Mouse (Mus musculus): ENCODE measurements at regions not wholly inside any gene's neighbourhood (a gene's known extent, or its start where the extent isn't known, plus 50 kb on each side); places are given as distances from the start of the nearest gene placed in this dataset.

- peak; percentile 10 for DNase-seq (ENCODE audit: low spot score)
Measured at GRCm38 (mm10) chr15:62350862-62351757, 1428.3 kb upstream of the A1bg start.

- no peak for DNase-seq (ENCODE audit: low spot score)
Measured at GRCm38 (mm10) chr15:62349981-62350380, 1427.2 kb upstream of the A1bg start.

- DNase-seq (ENCODE audit: low spot score), result no peak
Measured at GRCm38 (mm10) chr15:62348956-62349355, 1426.1 kb upstream of the A1bg start.

GRCm38 (mm10) chr15:62347697-62348096, 1424.9 kb upstream of the A1bg start:
- no peak for DNase-seq (ENCODE audit: low spot score)

- no peak for DNase-seq (ENCODE audit: low spot score)
Measured at GRCm38 (mm10) chr15:62345893-62346292, 1423.1 kb upstream of the A1bg start.

GRCm38 (mm10) chr15:62336454-62337284, 1413.9 kb upstream of the A1bg start:
- no peak for DNase-seq (ENCODE audit: low spot score)

- DNase-seq (ENCODE audit: low spot score), result no peak
Measured at GRCm38 (mm10) chr15:62334256-62335009, 1411.6 kb upstream of the A1bg start.

GRCm38 (mm10) chr15:62332129-62332528, 1409.3 kb upstream of the A1bg start:
- no peak for DNase-seq (ENCODE audit: low spot score)

GRCm38 (mm10) chr15:62331138-62331800, 1408.5 kb upstream of the A1bg start:
- DNase-seq (ENCODE audit: low spot score), result no peak

GRCm38 (mm10) chr15:62328920-62329319, 1406.1 kb upstream of the A1bg start:
- no peak for DNase-seq (ENCODE audit: low spot score)

- DNase-seq (ENCODE audit: low spot score), result no peak
Measured at GRCm38 (mm10) chr15:62328305-62328881, 1405.6 kb upstream of the A1bg start.

GRCm38 (mm10) chr15:62327481-62327880, 1404.7 kb upstream of the A1bg start:
- DNase-seq (ENCODE audit: low spot score), result no peak

GRCm38 (mm10) chr15:62326524-62326923, 1403.7 kb upstream of the A1bg start:
- no peak for DNase-seq (ENCODE audit: low spot score)

- DNase-seq (ENCODE audit: low spot score), result no peak
Measured at GRCm38 (mm10) chr15:62325451-62326290, 1402.9 kb upstream of the A1bg start.

GRCm38 (mm10) chr15:62320966-62321365, 1398.2 kb upstream of the A1bg start:
- DNase-seq (ENCODE audit: low spot score), result no peak

GRCm38 (mm10) chr15:62314449-62314848, 1391.6 kb upstream of the A1bg start:
- no peak for DNase-seq (ENCODE audit: low spot score)

GRCm38 (mm10) chr15:62302233-62302632, 1379.4 kb upstream of the A1bg start:
- DNase-seq (ENCODE audit: low spot score), result no peak

GRCm38 (mm10) chr15:62301567-62301966, 1378.8 kb upstream of the A1bg start:
- no peak for DNase-seq (ENCODE audit: low spot score)

- no peak for DNase-seq (ENCODE audit: low spot score)
Measured at GRCm38 (mm10) chr15:62297138-62297537, 1374.3 kb upstream of the A1bg start.

Measured in thymus, postnatal 0 days (tissue).